Mouse (Mus musculus) heart, embryonic 10.5 days (tissue): ENCODE data around the gene Vcp. TPM values are rescaled to one million over a fixed set of nuclear protein-coding genes. Genes with fewer than 3 reads are reported as not detected.

ENCODE experiments used
- DNase-seq: peaks from one replicate; pipeline ENCODE4 v3.0.0-alpha.2; 2017; ENCODE audit warnings: low spot score
- H3K27ac ChIP-seq: fragments of 300-500 bp; sonication (generic); 2 replicates; pipeline ENCODE4 v1.5.1; 2016; ENCODE audit warnings: mild to moderate bottlenecking
- H3K27me3 ChIP-seq: fragments of 300-500 bp; sonication (generic); 2 replicates; pipeline ENCODE4 v1.6.1; 2016; ENCODE audit warnings: mild to moderate bottlenecking; ENCODE audit not compliant: poor library complexity, insufficient read depth, severe bottlenecking
- H3K36me3 ChIP-seq: fragments of 300-500 bp; sonication (generic); 2 replicates; pipeline ENCODE4 v1.6.1; 2016; ENCODE audit warnings: mild to moderate bottlenecking, moderate library complexity
- H3K4me1 ChIP-seq: fragments of 300-500 bp; sonication (generic); 2 replicates; pipeline ENCODE4 v1.6.1; 2016; ENCODE audit warnings: mild to moderate bottlenecking
- H3K4me3 ChIP-seq: fragments of 300-500 bp; sonication (generic); 2 replicates; pipeline ENCODE4 v1.5.1; 2016; ENCODE audit warnings: mild to moderate bottlenecking, moderate library complexity
- H3K9me3 ChIP-seq: fragments of 300-500 bp; sonication (generic); 2 replicates; pipeline ENCODE4 v1.6.1; 2016; ENCODE audit warnings: mild to moderate bottlenecking, moderate library complexity
- WGBS: fragments of 180-500 bp; shearing (Covaris S2); methylation state at CpG from one replicate; pipeline ENCODE4 v1.1.7; 2016; 5-methylcytosine and 5-hydroxymethylcytosine counted together
- polyA plus RNA-seq: library from polyadenylated mRNA; unstranded; fragments of >200 nt; fragmentation: Nextera tagmentation; extraction: Ambion mirVana; gene quantifications from 2 replicates; pipeline ENCODE4 v1.2.1, GENCODE M21; 2016

Vcp gene
- polyA plus RNA-seq, 1 experiment from 2014 or later = 588 TPM

DNA sequence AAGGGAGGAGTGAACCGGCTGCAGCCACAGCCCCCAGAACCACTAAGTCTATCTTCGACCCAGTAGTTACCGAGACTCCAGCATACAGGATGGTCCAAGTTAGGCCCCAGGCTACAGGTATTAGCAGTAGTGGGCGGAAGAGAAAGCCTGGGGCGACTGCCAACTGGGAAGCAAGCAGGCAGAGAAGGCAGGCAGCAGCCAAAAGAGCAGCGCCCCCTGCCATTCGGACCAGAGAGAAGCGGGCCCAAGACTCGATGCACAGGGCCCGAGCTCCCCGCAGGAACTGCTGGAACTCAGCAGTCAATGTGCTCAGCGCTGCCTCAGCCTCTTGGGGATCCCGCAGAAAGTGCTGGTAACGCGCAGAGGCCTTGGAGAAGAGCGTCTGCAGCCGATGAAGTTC, 21.0 kb upstream of the Vcp start:
- no peak overlapping the region for H3K27ac ChIP-seq
- H3K4me1 ChIP-seq = peaks cover 11% of the 10 kb centered on the region
- no peaks in the 10 kb centered on the region for H3K27me3 ChIP-seq
- H3K36me3 ChIP-seq = peaks cover 81% of the 10 kb centered on the region
- no peak for DNase-seq
- WGBS = 72% methylated on average over 17 of the region's 17 CpGs
- no peaks in the 10 kb centered on the region for H3K9me3 ChIP-seq
- H3K4me3 ChIP-seq = no peak overlapping the region

DNA sequence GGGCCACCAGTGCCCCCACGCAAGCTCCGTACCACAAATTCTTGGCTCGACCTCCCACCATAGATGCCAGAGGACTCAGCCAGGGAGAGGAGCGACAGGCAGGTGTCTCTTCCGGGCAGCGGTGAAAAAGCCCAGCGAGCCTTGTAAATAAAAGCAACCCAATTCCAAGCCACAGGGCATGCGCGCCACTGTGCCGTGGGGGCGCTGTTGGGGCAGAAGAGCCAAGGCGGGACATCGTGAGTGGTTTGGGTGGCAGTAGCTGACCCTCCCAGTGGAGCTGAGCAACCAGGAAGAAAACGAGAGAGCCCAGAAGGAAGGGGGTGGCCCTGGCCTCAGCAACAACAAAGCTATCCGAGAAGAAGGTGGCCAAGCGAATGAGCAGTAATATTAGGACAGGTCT, 20.6 kb upstream of the Vcp start:
- 85% methylated on average over 16 of the region's 16 CpGs for WGBS
- H3K27me3 ChIP-seq = no peaks in the 10 kb centered on the region
- H3K9me3 ChIP-seq = no peaks in the 10 kb centered on the region
- H3K4me1 ChIP-seq = peaks cover 11% of the 10 kb centered on the region
- H3K4me3 ChIP-seq = no peak overlapping the region
- H3K36me3 ChIP-seq = peaks cover 81% of the 10 kb centered on the region
- no peak overlapping the region for H3K27ac ChIP-seq
- DNase-seq = no peak

DNA sequence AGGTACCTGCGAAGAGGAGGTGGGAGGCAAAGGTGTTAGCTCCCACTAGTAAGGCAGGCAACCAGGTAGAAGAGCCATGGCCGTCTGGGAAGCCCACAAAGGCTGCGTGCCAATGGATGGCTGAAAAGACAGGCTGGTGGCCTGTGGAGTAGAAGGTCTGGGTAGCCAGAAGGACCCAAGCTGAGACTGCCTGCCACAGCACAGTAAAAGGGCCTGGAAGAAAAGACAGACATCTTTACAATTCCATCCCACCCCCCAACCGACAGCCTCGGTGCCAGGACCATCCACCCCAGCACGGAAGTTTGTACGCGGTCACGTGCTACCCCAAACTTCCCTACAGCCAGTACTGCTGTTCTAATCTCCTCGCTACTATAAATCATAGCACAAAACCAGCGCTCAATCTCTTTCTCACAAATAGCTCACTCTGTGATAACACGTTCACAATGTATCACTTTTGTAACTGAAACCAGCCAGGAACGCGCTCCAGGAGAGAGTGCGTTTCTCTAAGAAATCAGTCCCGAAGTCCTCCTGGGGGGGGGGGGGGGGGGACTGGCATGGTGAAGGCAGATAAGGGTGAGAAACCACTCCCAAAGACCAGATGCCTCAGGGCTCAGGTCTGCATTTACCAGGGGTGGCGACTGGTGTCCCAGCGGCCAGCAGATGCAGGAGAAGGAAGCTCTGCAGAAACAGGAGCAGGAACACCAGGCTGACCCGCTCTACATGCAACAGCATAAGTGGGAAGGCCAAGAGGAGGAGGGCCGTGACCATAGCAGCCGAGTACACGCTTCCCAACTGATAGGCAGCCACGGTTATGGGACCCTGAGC, 19.5 kb upstream of the Vcp start:
- no peak for DNase-seq
- Histone ChIP-seq H3K4me1 (peaks cover 7% of the 10 kb centered on the region), H3K4me3 (no peak overlapping the region), H3K27me3 (no peaks in the 10 kb centered on the region), H3K9me3 (no peaks in the 10 kb centered on the region), H3K27ac (no peak overlapping the region), H3K36me3 (peaks cover 81% of the 10 kb centered on the region)
- WGBS = 81% methylated on average over 23 of the region's 23 CpGs

DNA sequence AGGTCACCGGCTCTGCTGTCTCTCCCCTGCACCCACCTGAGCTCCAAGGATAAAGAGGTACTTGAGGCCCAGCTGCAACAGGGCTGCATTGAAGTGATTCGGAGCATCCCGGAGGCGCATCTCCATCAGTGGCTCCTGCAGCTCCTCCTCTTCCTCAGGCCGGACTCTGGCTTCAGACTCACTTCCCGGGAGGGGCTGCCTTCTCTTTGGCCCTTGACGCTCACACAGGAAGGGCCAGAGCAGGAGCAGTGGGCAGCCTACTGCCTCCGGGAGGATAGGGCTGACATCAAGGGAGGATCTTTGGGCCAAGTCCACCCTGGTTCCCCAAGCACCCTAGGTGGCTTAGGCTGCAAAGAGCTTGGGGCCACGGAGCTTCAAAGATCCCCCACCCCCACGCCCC, 18.9 kb upstream of the Vcp start:
- Histone ChIP-seq H3K4me3 (no peak overlapping the region), H3K4me1 (0 out of 2 replicates have a peak, but pooled peaks cover under 1% of the 10 kb centered on the region), H3K27ac (no peak overlapping the region), H3K36me3 (peaks cover 75% of the 10 kb centered on the region), H3K9me3 (no peaks in the 10 kb centered on the region), H3K27me3 (no peaks in the 10 kb centered on the region)
- DNase-seq = no peak
- 92% methylated on average over 10 of the region's 10 CpGs for whole genome bisulfite sequencing

DNA sequence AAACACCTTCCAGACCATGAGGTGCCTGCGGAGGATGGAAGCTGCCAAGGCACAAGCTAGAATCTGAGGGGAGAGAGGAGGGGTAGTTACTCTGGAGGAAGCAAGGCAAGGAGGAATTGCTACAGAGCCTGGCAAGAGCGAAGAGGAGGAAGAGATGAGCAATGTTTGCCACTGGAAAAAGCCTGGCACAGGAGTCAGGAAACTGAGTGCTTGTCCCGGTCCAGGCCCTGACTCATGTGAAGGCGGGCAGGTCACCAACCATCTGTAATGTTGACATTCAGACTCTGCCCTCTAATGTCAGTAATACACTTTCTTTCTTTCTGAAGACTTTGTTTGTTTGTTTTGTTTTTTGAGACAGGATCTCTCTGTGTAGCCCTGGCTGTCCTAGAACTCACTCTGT, 17.8 kb upstream of the Vcp start:
- no peak overlapping the region for H3K4me3 ChIP-seq
- H3K36me3 ChIP-seq = peaks cover 64% of the 10 kb centered on the region
- no peak overlapping the region for H3K27ac ChIP-seq
- no peaks in the 10 kb centered on the region for H3K4me1 ChIP-seq
- WGBS = 85% methylated on average over 4 of the region's 4 CpGs
- H3K9me3 ChIP-seq = no peaks in the 10 kb centered on the region
- no peaks in the 10 kb centered on the region for H3K27me3 ChIP-seq
- DNase-seq = no peak

DNA sequence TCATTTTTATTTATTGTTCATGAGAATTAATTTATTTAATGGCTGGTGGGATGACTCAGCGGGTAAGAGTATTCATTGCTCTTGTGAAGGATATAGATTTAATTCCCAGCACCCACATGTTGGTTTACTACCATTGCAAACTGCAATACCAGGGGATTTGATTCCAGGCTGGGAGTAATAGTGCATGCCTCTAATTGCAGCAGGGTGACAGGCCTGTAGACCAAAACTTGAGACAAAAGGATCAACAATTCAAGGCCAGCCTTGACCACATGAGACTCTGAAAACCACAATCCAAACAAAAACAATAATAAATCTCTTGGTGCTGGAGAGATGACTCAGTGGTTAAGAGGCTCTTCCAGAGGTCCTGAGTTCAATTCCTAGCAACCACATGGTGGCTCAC, 11.8 kb upstream of the Vcp start:
- Histone ChIP-seq H3K9me3 (no peaks in the 10 kb centered on the region), H3K36me3 (peaks cover 8% of the 10 kb centered on the region; the same call in 1 of the 2 replicates), H3K4me3 (no peak overlapping the region), H3K27ac (no peak overlapping the region), H3K27me3 (no peaks in the 10 kb centered on the region), H3K4me1 (peaks cover 21% of the 10 kb centered on the region)
- 95% methylated on average over 1 of the region's 1 CpGs for WGBS
- DNase-seq = no peak

DNA sequence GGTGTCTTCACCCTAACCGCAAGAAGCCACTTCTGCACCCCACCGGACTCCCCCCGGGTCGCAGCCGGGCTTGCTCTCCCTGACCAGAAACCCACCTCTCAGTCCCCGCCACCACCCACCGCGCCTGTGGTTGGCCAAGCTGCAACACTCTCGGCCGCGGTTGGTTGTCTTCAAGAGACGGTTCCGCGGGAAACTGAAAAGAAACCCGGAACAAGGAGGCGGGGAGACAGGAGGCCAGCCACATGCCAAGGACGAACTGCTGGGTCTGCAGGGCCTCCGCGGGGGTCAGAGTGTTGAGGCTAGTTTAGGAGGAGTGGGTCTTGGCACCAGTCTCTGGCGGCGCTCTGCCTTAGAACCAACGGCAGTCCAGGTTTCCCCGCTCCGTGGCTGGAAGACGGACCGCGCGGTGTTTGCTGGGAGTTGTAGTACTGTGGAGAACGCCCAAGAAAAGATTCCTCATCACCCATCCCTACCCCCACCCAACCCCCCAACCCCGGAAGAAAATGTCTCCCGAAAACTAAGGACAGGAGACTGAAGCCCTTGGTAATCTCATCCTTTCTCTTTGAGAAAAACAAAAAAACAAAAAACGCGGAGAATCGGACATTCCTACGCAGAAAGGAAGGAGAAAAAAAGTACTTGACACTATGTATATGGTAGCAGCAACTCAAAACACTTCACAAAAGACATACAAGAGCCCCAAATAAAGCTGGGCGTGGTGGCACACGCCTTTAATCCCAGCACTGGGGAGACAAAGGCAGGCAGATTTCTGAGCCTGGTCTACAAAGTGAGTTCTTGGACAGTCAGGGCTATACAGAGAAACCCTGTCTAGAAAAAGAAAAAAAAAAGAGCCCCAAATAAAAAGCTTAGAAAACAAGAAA, 10.1 kb upstream of the Vcp start, which contains the start of gene Fancg:
TSS of gene Fancg (minus strand) at position 346 of the 878 bp plus-strand sequence.
- no peaks in the 10 kb centered on the region for H3K9me3 ChIP-seq
- H3K36me3 ChIP-seq = 0 out of 2 replicates have a peak, but pooled peaks cover 10% of the 10 kb centered on the region
- peak; percentile 96 for DNase-seq
- H3K4me1 ChIP-seq = peaks cover 21% of the 10 kb centered on the region
- no peaks in the 10 kb centered on the region for H3K27me3 ChIP-seq
- 2% methylated on average over 37 of the region's 37 CpGs for WGBS
- peak within 1 kb of the TSS; percentile 89 for H3K27ac ChIP-seq
- peak within 1 kb of the TSS; percentile 76 for H3K4me3 ChIP-seq

DNA sequence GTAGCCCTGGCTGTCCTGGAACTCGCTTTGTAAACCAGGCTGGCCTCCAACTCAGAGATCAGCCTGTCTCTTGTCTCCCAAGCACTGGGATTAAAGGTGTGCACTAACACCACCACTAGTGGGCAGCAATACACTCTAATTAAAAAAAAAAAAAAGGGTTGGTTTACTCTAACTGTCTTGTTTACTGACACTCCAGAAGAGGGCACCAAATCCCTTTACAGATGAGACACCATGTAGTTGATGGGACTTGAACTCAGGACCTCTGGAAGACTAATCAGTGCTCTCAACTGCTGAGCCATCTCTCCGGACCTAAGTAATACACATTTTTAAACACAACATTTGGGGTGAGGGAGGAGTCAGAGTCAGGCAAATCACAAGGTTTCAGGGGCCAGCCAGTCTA, 5.5 kb upstream of the Vcp start:
- no peak for DNase-seq
- Histone ChIP-seq H3K4me1 (peaks cover 17% of the 10 kb centered on the region), H3K9me3 (no peaks in the 10 kb centered on the region), H3K36me3 (peaks cover 19% of the 10 kb centered on the region), H3K4me3 (no peak overlapping the region), H3K27ac (no peak overlapping the region), H3K27me3 (no peaks in the 10 kb centered on the region)
- WGBS = 57% methylated on average over 2 of the region's 2 CpGs

DNA sequence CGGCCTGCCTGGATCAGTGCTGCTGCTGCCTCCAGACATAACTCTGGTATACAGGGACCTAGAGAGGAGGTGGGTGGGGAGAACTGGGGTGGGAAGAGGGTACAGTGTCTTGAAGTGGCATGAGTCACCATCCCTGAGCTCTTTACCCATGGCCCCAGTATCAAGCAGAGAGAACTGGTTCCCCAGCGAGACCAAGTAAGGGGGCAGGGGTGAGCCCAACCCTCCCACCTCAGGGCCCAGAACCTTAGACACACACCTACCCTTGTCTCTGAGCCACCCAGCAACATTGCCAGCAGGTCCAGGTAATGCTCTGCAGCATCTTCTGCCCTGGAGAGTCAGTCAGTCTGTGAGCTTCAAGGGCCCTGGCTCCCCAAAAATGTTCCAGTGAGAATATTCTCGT, 4.6 kb upstream of the Vcp start:
- Histone ChIP-seq H3K27me3 (no peaks in the 10 kb centered on the region), H3K4me1 (peaks cover 15% of the 10 kb centered on the region), H3K27ac (no peak overlapping the region), H3K36me3 (peaks cover 19% of the 10 kb centered on the region), H3K9me3 (no peaks in the 10 kb centered on the region), H3K4me3 (no peak overlapping the region)
- DNase-seq = no peak
- WGBS = 85% methylated on average over 3 of the region's 3 CpGs

DNA sequence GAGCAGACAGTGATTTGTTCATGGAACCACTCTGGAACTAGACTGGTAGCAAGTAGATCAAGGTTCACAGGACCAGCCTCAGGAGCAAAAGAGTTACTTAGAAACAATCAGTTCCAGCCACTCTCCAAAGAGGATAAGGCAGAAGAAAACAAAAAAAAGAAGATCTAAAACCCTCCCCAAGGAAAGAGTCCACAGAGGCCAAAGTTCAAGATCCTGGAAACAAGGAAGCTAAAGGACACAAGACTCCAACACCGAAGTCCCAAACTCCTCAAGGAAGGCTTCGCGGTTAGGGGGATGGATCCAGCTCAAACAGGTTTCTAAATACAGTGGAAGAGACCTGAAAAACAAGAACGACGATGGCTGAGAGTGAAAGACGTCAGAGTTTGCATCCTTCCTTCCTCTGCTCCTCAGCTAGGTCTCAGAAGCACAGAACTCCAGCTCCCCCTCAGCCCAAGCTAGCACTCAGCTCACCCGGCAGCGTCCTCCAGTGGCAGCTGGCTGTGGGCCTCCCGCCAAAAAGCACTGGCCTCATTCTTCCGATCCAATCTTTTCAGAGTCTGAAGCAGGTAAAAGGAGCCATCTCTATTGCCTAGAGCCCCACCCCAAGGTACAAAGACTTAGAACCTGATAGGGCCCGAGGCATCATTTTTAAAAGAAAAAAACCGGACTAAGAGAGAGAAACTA, 2.6 kb upstream of the Vcp start:
- Histone ChIP-seq H3K9me3 (no peaks in the 10 kb centered on the region), H3K36me3 (peaks cover 19% of the 10 kb centered on the region), H3K27me3 (no peaks in the 10 kb centered on the region), H3K27ac (no peak overlapping the region), H3K4me3 (no peak overlapping the region), H3K4me1 (peaks cover 11% of the 10 kb centered on the region; the same call in 1 of the 2 replicates)
- no peak for DNase-seq
- 77% methylated on average over 12 of the region's 12 CpGs for WGBS

DNA sequence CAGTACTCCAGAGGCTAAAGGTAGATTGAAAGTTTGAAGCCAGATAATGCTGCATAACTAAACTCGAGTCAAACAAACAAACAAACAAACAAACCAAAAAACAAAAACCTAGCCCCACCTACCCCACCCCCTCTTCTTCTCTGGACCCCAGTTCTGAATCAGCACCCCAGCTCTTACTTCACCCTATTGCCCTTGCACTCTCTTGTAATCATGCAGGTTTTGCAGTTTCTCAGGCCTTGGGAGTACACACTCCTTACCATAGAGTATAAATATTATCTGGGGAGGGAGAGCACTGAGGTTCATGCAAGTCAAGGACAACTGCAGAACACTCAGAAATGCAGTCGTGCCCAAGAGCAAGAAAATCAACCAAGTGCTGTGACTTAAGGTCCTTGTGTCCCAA, 965 bp upstream of the Vcp start:
- 90% methylated on average over 2 of the region's 2 CpGs for WGBS
- H3K9me3 ChIP-seq = no peaks in the 10 kb centered on the region
- DNase-seq = no peak
- H3K27ac ChIP-seq = 0 out of 2 replicates have a peak overlapping the region, but pooled peaks have one; percentile 99
- peaks cover 20% of the 10 kb centered on the region; the same call in 1 of the 2 replicates for H3K4me1 ChIP-seq
- H3K36me3 ChIP-seq = peaks cover 16% of the 10 kb centered on the region
- no peaks in the 10 kb centered on the region for H3K27me3 ChIP-seq
- H3K4me3 ChIP-seq = no peak overlapping the region

DNA sequence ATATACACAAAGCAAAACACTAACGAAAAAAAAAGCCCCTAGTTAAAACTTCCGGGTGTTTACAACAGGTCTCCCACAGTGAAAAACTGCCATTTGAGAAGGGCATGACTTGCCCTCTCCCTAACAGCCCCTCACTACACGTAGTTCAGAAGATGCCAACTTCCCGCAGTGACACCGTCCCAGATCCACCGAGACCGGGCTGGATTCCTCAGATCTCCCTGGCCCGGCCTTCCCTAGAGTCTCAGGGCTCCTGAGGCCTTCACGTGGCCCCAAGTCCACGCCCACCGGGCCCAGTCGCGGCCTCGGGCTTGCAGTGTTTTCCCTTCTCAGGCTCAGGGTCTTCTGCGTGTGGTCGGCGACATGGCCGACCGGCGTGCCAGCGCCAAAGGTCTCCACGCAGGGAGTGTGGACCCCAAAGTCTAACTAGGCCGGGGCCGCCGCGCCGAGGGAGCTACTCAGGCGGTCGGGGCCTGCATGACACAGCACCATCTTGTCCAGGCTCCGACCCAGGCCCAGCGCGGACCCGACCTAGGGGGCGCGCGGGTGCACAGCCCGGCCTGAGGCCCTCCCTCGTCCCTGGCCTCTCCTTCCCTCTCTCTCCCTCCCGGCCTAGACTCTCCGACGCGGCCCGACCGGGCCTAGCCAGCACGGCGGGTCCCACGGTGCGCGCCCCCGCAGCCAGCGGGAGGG, 711 bp downstream of the Vcp start:
- Histone ChIP-seq H3K36me3 (peaks cover 27% of the 10 kb centered on the region), H3K9me3 (no peaks in the 10 kb centered on the region), H3K4me1 (peaks cover 20% of the 10 kb centered on the region; the same call in 1 of the 2 replicates), H3K4me3 (peak overlapping the region; percentile 80), H3K27me3 (no peaks in the 10 kb centered on the region), H3K27ac (peak overlapping the region; percentile 99)
- under 1% methylated on average over 51 of the region's 51 CpGs for WGBS
- DNase-seq = peak; percentile 92
